Mouse (Mus musculus): ENCODE measurements around the gene Pcdh15.

- no peak for TF ChIP-seq POLR2A (IDR thresholded peaks at IDR 0.05; ENCODE audit: low read depth, low read length)
- TF ChIP-seq CTCF (IDR thresholded peaks at IDR 0.05; ENCODE audit: borderline replicate concordance, insufficient read depth, low read length) = no peak
Measured at GRCm38 (mm10) chr10:73667501-73667900, 568.4 kb downstream of the Pcdh15 start.
